Mouse (Mus musculus): ENCODE data around the gene Tom1. TPM values are rescaled to one million over a fixed set of nuclear protein-coding genes. Genes with fewer than 3 reads are reported as not detected.
A peak's percentile ranks its signal among the peaks of the same experiment; 100 is the strongest.

Tom1 gene
- polyA plus RNA-seq, 1 experiment from 2014 or later = 178 TPM

- H3K27ac ChIP-seq = peak overlapping the region; percentile 76
- no peak overlapping the region for H3K4me3 ChIP-seq (ENCODE audit: inconsistent target)
- H3K79me2 ChIP-seq (ENCODE audit: inconsistent target) = peaks cover 6% of the 10 kb centered on the region
- WGBS (ENCODE audit: missing documents) = 38% methylated on average over 3 of the region's 3 CpGs
- H3K36me3 ChIP-seq (ENCODE audit: inconsistent target) = peaks cover 46% of the 10 kb centered on the region
Measured at GRCm38 (mm10) chr8:75063290-75063689, 29.8 kb downstream of the Tom1 start.

GRCm38 (mm10) chr8:75064790-75065189 is 31.3 kb downstream of the Tom1 start:
- H3K27ac ChIP-seq = peak overlapping the region; percentile 76
- no peak overlapping the region for H3K4me3 ChIP-seq (ENCODE audit: inconsistent target)
- 95% methylated on average over 3 of the region's 3 CpGs for WGBS (ENCODE audit: missing documents)
- H3K36me3 ChIP-seq (ENCODE audit: inconsistent target) = peaks cover 32% of the 10 kb centered on the region; the same call in 1 of the 2 replicates
- peaks cover 7% of the 10 kb centered on the region for H3K79me2 ChIP-seq (ENCODE audit: inconsistent target)

- H3K4me3 ChIP-seq (ENCODE audit: inconsistent target) = peak overlapping the region; percentile 24
- peaks cover 19% of the 10 kb centered on the region; the same call in 1 of the 2 replicates for H3K36me3 ChIP-seq (ENCODE audit: inconsistent target)
- H3K27ac ChIP-seq = peak overlapping the region; percentile 86
- WGBS (ENCODE audit: missing documents) = 19% methylated on average over 6 of the region's 6 CpGs
- peaks cover 7% of the 10 kb centered on the region for H3K79me2 ChIP-seq (ENCODE audit: inconsistent target)
Measured at GRCm38 (mm10) chr8:75067287-75067686, 33.8 kb downstream of the Tom1 start.

- WGBS (ENCODE audit: missing documents) = 80% methylated on average over 1 of the region's 1 CpGs
- Histone ChIP-seq H3K27ac (0 out of 2 replicates have a peak overlapping the region, but pooled peaks have one; percentile 12), H3K79me2 (ENCODE audit: inconsistent target) (peaks cover 7% of the 10 kb centered on the region), H3K4me3 (ENCODE audit: inconsistent target) (no peak overlapping the region), H3K36me3 (ENCODE audit: inconsistent target) (peaks cover 8% of the 10 kb centered on the region; the same call in 1 of the 2 replicates)
Measured at GRCm38 (mm10) chr8:75070297-75070696, 36.8 kb downstream of the Tom1 start.

- WGBS (ENCODE audit: missing documents) = 32% methylated on average over 4 of the region's 4 CpGs
- Histone ChIP-seq H3K4me3 (ENCODE audit: inconsistent target) (no peak overlapping the region), H3K27ac (no peak overlapping the region), H3K79me2 (ENCODE audit: inconsistent target) (peaks cover 7% of the 10 kb centered on the region), H3K36me3 (ENCODE audit: inconsistent target) (no peaks in the 10 kb centered on the region)
Measured at GRCm38 (mm10) chr8:75071627-75072346, 38.3 kb downstream of the Tom1 start.

- 100% methylated on average over 1 of the region's 1 CpGs for WGBS (ENCODE audit: missing documents)
- Histone ChIP-seq H3K36me3 (ENCODE audit: inconsistent target) (no peaks in the 10 kb centered on the region), H3K4me3 (ENCODE audit: inconsistent target) (no peak overlapping the region), H3K79me2 (ENCODE audit: inconsistent target) (no peaks in the 10 kb centered on the region), H3K27ac (no peak overlapping the region)
Measured at GRCm38 (mm10) chr8:75074876-75075275, 41.4 kb downstream of the Tom1 start.

GRCm38 (mm10) chr8:75078215-75078614 is 44.7 kb downstream of the Tom1 start:
- Histone ChIP-seq H3K36me3 (ENCODE audit: inconsistent target) (no peaks in the 10 kb centered on the region), H3K4me3 (ENCODE audit: inconsistent target) (no peak overlapping the region), H3K79me2 (ENCODE audit: inconsistent target) (no peaks in the 10 kb centered on the region), H3K27ac (no peak overlapping the region)
- 100% methylated on average over 1 of the region's 1 CpGs for WGBS (ENCODE audit: missing documents)

- H3K27ac ChIP-seq = no peak overlapping the region
- no peaks in the 10 kb centered on the region for H3K36me3 ChIP-seq (ENCODE audit: inconsistent target)
- H3K4me3 ChIP-seq (ENCODE audit: inconsistent target) = no peak overlapping the region
- WGBS (ENCODE audit: missing documents) = 97% methylated on average over 9 of the region's 9 CpGs
- no peaks in the 10 kb centered on the region for H3K79me2 ChIP-seq (ENCODE audit: inconsistent target)
Measured at GRCm38 (mm10) chr8:75078851-75079250, 45.3 kb downstream of the Tom1 start.

GRCm38 (mm10) chr8:75081364-75082040 is 48.0 kb downstream of the Tom1 start:
- Histone ChIP-seq H3K79me2 (ENCODE audit: inconsistent target) (no peaks in the 10 kb centered on the region), H3K27ac (peak overlapping the region; percentile 38), H3K36me3 (ENCODE audit: inconsistent target) (no peaks in the 10 kb centered on the region), H3K4me3 (ENCODE audit: inconsistent target) (no peak overlapping the region)
- 57% methylated on average over 9 of the region's 9 CpGs for WGBS (ENCODE audit: missing documents)

GRCm38 (mm10) chr8:75082181-75082805 is 48.8 kb downstream of the Tom1 start:
- Histone ChIP-seq H3K4me3 (ENCODE audit: inconsistent target) (no peak overlapping the region), H3K79me2 (ENCODE audit: inconsistent target) (no peaks in the 10 kb centered on the region), H3K27ac (peak overlapping the region; percentile 38), H3K36me3 (ENCODE audit: inconsistent target) (no peaks in the 10 kb centered on the region)
- 49% methylated on average over 6 of the region's 6 CpGs for WGBS (ENCODE audit: missing documents)

GRCm38 (mm10) chr8:75083846-75084245 is 50.3 kb downstream of the Tom1 start:
- Histone ChIP-seq H3K4me3 (ENCODE audit: inconsistent target) (no peak overlapping the region), H3K79me2 (ENCODE audit: inconsistent target) (no peaks in the 10 kb centered on the region), H3K27ac (peak overlapping the region; percentile 90), H3K36me3 (ENCODE audit: inconsistent target) (no peaks in the 10 kb centered on the region)
- WGBS (ENCODE audit: missing documents) = 3% methylated on average over 14 of the region's 17 CpGs

- Histone ChIP-seq H3K36me3 (ENCODE audit: inconsistent target) (no peaks in the 10 kb centered on the region), H3K79me2 (ENCODE audit: inconsistent target) (no peaks in the 10 kb centered on the region), H3K27ac (peak overlapping the region; percentile 90), H3K4me3 (ENCODE audit: inconsistent target) (no peak overlapping the region)
- WGBS (ENCODE audit: missing documents) = 18% methylated on average over 3 of the region's 3 CpGs
Measured at GRCm38 (mm10) chr8:75084382-75085064, 51.0 kb downstream of the Tom1 start.

GRCm38 (mm10) chr8:75086002-75086401 is 52.5 kb downstream of the Tom1 start:
- Histone ChIP-seq H3K79me2 (ENCODE audit: inconsistent target) (no peaks in the 10 kb centered on the region), H3K36me3 (ENCODE audit: inconsistent target) (no peaks in the 10 kb centered on the region), H3K27ac (peak overlapping the region; percentile 90), H3K4me3 (ENCODE audit: inconsistent target) (no peak overlapping the region)
- WGBS (ENCODE audit: missing documents) = 19% methylated on average over 2 of the region's 2 CpGs

- Histone ChIP-seq H3K36me3 (ENCODE audit: inconsistent target) (no peaks in the 10 kb centered on the region), H3K4me3 (ENCODE audit: inconsistent target) (no peak overlapping the region), H3K27ac (peak overlapping the region; percentile 90), H3K79me2 (ENCODE audit: inconsistent target) (no peaks in the 10 kb centered on the region)
Measured at GRCm38 (mm10) chr8:75087127-75087526, 53.6 kb downstream of the Tom1 start.
